Mouse (Mus musculus): ENCODE measurements at regions not wholly inside any gene's neighbourhood (a gene's known extent, or its start where the extent isn't known, plus 50 kb on each side); places are given as distances from the start of the nearest gene placed in this dataset.

GRCm38 (mm10) chr6:12168533-12168932 is 260.9 kb downstream of the Phf14 start:
- H3K36me3 ChIP-seq (ENCODE audit: control insufficient read depth, insufficient read depth, low read length, poor library complexity, severe bottlenecking): no peaks in the 10 kb centered on the region
- no peak overlapping the region for H3K9ac ChIP-seq (ENCODE audit: insufficient read depth, low read depth, low read length, poor library complexity, severe bottlenecking)
- TF ChIP-seq ZC3H11A (IDR thresholded peaks at IDR 0.05; ENCODE audit: borderline replicate concordance, low read depth, low read length): no peak
- TF ChIP-seq HCFC1 (IDR thresholded peaks at IDR 0.05; ENCODE audit: borderline replicate concordance, insufficient read depth, low read length): no peak
- H3K4me3 ChIP-seq (ENCODE audit: insufficient read depth in 1 of 2, low read depth in 1 of 2, low read length in 2 of 2, poor library complexity in 1 of 2, severe bottlenecking in 1 of 2): no peak overlapping the region
- H3K27ac ChIP-seq (ENCODE audit: insufficient read depth, low read depth, low read length, poor library complexity, severe bottlenecking): no peak overlapping the region
- H3K9me3 ChIP-seq (ENCODE audit: control insufficient read depth, insufficient read depth, low read depth, low read length): no peaks in the 10 kb centered on the region
- in situ Hi-C loops (cut with MboI; ENCODE audit: low sequenced_read_pairs in 2 of 2, unreplicated experiment in 2 of 2): no loop called here
- no peak for DNase-seq (ENCODE audit: low read depth, low spot score)
- H3K4me1 ChIP-seq (ENCODE audit: control insufficient read depth in 2 of 2, insufficient read depth in 2 of 2, low read length in 2 of 2, poor library complexity in 1 of 2): no peaks in the 10 kb centered on the region

- Histone ChIP-seq H3K9me3 (ENCODE audit: control insufficient read depth, insufficient read depth, low read depth, low read length) (no peaks in the 10 kb centered on the region), H3K36me3 (ENCODE audit: control insufficient read depth, insufficient read depth, low read length, poor library complexity, severe bottlenecking) (no peaks in the 10 kb centered on the region), H3K4me1 (ENCODE audit: control insufficient read depth in 2 of 2, insufficient read depth in 2 of 2, low read length in 2 of 2, poor library complexity in 1 of 2) (no peaks in the 10 kb centered on the region), H3K4me3 (ENCODE audit: insufficient read depth in 1 of 2, low read depth in 1 of 2, low read length in 2 of 2, poor library complexity in 1 of 2, severe bottlenecking in 1 of 2) (no peak overlapping the region), H3K27ac (ENCODE audit: insufficient read depth, low read depth, low read length, poor library complexity, severe bottlenecking) (no peak overlapping the region), H3K9ac (ENCODE audit: insufficient read depth, low read depth, low read length, poor library complexity, severe bottlenecking) (no peak overlapping the region)
- TF ChIP-seq MAFK (IDR thresholded peaks at IDR 0.05; ENCODE audit: insufficient read depth, low read depth, low read length): no peak
- no peak for TF ChIP-seq ZC3H11A (IDR thresholded peaks at IDR 0.05; ENCODE audit: borderline replicate concordance, low read depth, low read length)
- no peak for TF ChIP-seq HCFC1 (IDR thresholded peaks at IDR 0.05; ENCODE audit: borderline replicate concordance, insufficient read depth, low read length)
- no peak for TF ChIP-seq CHD2 (IDR thresholded peaks at IDR 0.05; ENCODE audit: low read depth, low read length)
- TF ChIP-seq ZNF384 (IDR thresholded peaks at IDR 0.05; ENCODE audit: low read depth, low read length): no peak
- in situ Hi-C loops (cut with MboI; ENCODE audit: low sequenced_read_pairs in 2 of 2, unreplicated experiment in 2 of 2): no loop called here
- DNase-seq (ENCODE audit: low read depth, low spot score): no peak
Measured at GRCm38 (mm10) chr6:12169431-12169830, 261.8 kb downstream of the Phf14 start.

GRCm38 (mm10) chr6:12170722-12171121 is 263.1 kb downstream of the Phf14 start:
- no peak overlapping the region for H3K27ac ChIP-seq (ENCODE audit: insufficient read depth, low read depth, low read length, poor library complexity, severe bottlenecking)
- in situ Hi-C loops (cut with MboI; ENCODE audit: low sequenced_read_pairs in 2 of 2, unreplicated experiment in 2 of 2): no loop called here
- no peaks in the 10 kb centered on the region for H3K9me3 ChIP-seq (ENCODE audit: control insufficient read depth, insufficient read depth, low read depth, low read length)
- H3K9ac ChIP-seq (ENCODE audit: insufficient read depth, low read depth, low read length, poor library complexity, severe bottlenecking): no peak overlapping the region
- no peaks in the 10 kb centered on the region for H3K4me1 ChIP-seq (ENCODE audit: control insufficient read depth in 2 of 2, insufficient read depth in 2 of 2, low read length in 2 of 2, poor library complexity in 1 of 2)
- H3K36me3 ChIP-seq (ENCODE audit: control insufficient read depth, insufficient read depth, low read length, poor library complexity, severe bottlenecking): no peaks in the 10 kb centered on the region
- DNase-seq (ENCODE audit: low read depth, low spot score): no peak
- no peak for TF ChIP-seq ZC3H11A (IDR thresholded peaks at IDR 0.05; ENCODE audit: borderline replicate concordance, low read depth, low read length)
- H3K4me3 ChIP-seq (ENCODE audit: insufficient read depth in 1 of 2, low read depth in 1 of 2, low read length in 2 of 2, poor library complexity in 1 of 2, severe bottlenecking in 1 of 2): no peak overlapping the region

GRCm38 (mm10) chr6:12171189-12171588 is 263.6 kb downstream of the Phf14 start:
- H3K4me3 ChIP-seq (ENCODE audit: insufficient read depth in 1 of 2, low read depth in 1 of 2, low read length in 2 of 2, poor library complexity in 1 of 2, severe bottlenecking in 1 of 2): no peak overlapping the region
- H3K9me3 ChIP-seq (ENCODE audit: control insufficient read depth, insufficient read depth, low read depth, low read length): no peaks in the 10 kb centered on the region
- no peak for DNase-seq (ENCODE audit: low read depth, low spot score)
- in situ Hi-C loops (cut with MboI; ENCODE audit: low sequenced_read_pairs in 2 of 2, unreplicated experiment in 2 of 2): no loop called here
- no peak overlapping the region for H3K27ac ChIP-seq (ENCODE audit: insufficient read depth, low read depth, low read length, poor library complexity, severe bottlenecking)
- no peak overlapping the region for H3K9ac ChIP-seq (ENCODE audit: insufficient read depth, low read depth, low read length, poor library complexity, severe bottlenecking)
- no peaks in the 10 kb centered on the region for H3K4me1 ChIP-seq (ENCODE audit: control insufficient read depth in 2 of 2, insufficient read depth in 2 of 2, low read length in 2 of 2, poor library complexity in 1 of 2)
- H3K36me3 ChIP-seq (ENCODE audit: control insufficient read depth, insufficient read depth, low read length, poor library complexity, severe bottlenecking): no peaks in the 10 kb centered on the region
- TF ChIP-seq ZC3H11A (IDR thresholded peaks at IDR 0.05; ENCODE audit: borderline replicate concordance, low read depth, low read length): no peak
- TF ChIP-seq CHD2 (IDR thresholded peaks at IDR 0.05; ENCODE audit: low read depth, low read length): no peak
- TF ChIP-seq ZNF384 (IDR thresholded peaks at IDR 0.05; ENCODE audit: low read depth, low read length): no peak
- no peak for TF ChIP-seq MAFK (IDR thresholded peaks at IDR 0.05; ENCODE audit: insufficient read depth, low read depth, low read length)

- no peak overlapping the region for H3K4me3 ChIP-seq (ENCODE audit: insufficient read depth in 1 of 2, low read depth in 1 of 2, low read length in 2 of 2, poor library complexity in 1 of 2, severe bottlenecking in 1 of 2)
- no peaks in the 10 kb centered on the region for H3K4me1 ChIP-seq (ENCODE audit: control insufficient read depth in 2 of 2, insufficient read depth in 2 of 2, low read length in 2 of 2, poor library complexity in 1 of 2)
- no peaks in the 10 kb centered on the region for H3K9me3 ChIP-seq (ENCODE audit: control insufficient read depth, insufficient read depth, low read depth, low read length)
- no peak overlapping the region for H3K27ac ChIP-seq (ENCODE audit: insufficient read depth, low read depth, low read length, poor library complexity, severe bottlenecking)
- no peak overlapping the region for H3K9ac ChIP-seq (ENCODE audit: insufficient read depth, low read depth, low read length, poor library complexity, severe bottlenecking)
- TF ChIP-seq HCFC1 (IDR thresholded peaks at IDR 0.05; ENCODE audit: borderline replicate concordance, insufficient read depth, low read length) (no peak), CHD2 (IDR thresholded peaks at IDR 0.05; ENCODE audit: low read depth, low read length) (no peak), MAFK (IDR thresholded peaks at IDR 0.05; ENCODE audit: insufficient read depth, low read depth, low read length) (no peak), ZNF384 (IDR thresholded peaks at IDR 0.05; ENCODE audit: low read depth, low read length) (no peak), ZC3H11A (IDR thresholded peaks at IDR 0.05; ENCODE audit: borderline replicate concordance, low read depth, low read length) (no peak)
- no peaks in the 10 kb centered on the region for H3K36me3 ChIP-seq (ENCODE audit: control insufficient read depth, insufficient read depth, low read length, poor library complexity, severe bottlenecking)
- in situ Hi-C loops (cut with MboI; ENCODE audit: low sequenced_read_pairs in 2 of 2, unreplicated experiment in 2 of 2): no loop called here
- no peak for DNase-seq (ENCODE audit: low read depth, low spot score)
Measured at GRCm38 (mm10) chr6:12177996-12178395, 270.4 kb downstream of the Phf14 start.

Measured in ES-E14 (cell line).